Mouse (Mus musculus): ENCODE data around the gene Rapgef4. TPM values are rescaled to one million over a fixed set of nuclear protein-coding genes. Genes with fewer than 3 reads are reported as not detected.

The Rapgef4 gene
- polyA plus RNA-seq, 1 experiment from 2014 or later, result 11.9 TPM

DNA sequence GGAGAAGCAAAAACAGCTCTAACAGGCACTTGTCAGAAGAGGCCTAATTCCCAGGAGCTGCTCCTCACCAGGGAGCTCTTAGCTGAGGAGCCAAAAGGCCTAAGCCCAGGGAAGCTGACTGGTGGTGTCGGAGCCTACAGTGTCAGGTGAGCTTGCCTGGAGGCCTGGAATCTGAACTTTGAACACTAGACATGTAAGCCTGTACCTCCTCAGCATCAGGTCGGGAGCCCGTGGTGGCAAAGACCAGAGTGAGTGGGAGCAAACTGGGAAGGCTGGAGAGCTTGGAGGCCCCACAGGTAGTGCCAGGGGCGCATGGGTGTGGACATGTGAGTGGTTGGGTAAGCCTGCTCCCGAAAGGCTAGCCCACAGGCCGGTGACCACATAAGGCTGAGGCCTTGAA lies 266.8 kb downstream of the Rapgef4 start:
- H3K27ac ChIP-seq (ENCODE audit: low read depth, low read length), result no peak overlapping the region
- no peaks in the 10 kb centered on the region for H3K4me1 ChIP-seq (ENCODE audit: control insufficient read depth, insufficient read depth, low read length)
- H3K4me3 ChIP-seq (ENCODE audit: low read depth, low read length), result no peak overlapping the region
- 85% methylated on average over 6 of the region's 6 CpGs for WGBS
- H3K36me3 ChIP-seq (ENCODE audit: control insufficient read depth, insufficient read depth, low read length), result no peaks in the 10 kb centered on the region
- ATAC-seq (ENCODE audit: insufficient read depth, low FRiP score, low TSS enrichment) (no peak), DNase-seq (ENCODE audit: low spot score) (no peak)
- H3K9me3 ChIP-seq (ENCODE audit: control insufficient read depth, low read length), result no peaks in the 10 kb centered on the region
- H3K27me3 ChIP-seq (ENCODE audit: control insufficient read depth, insufficient read depth, low read length), result no peaks in the 10 kb centered on the region
- H3K4me2 ChIP-seq (ENCODE audit: low read depth), result no peak overlapping the region
- H3K9ac ChIP-seq (ENCODE audit: low read length), result no peak overlapping the region

DNA sequence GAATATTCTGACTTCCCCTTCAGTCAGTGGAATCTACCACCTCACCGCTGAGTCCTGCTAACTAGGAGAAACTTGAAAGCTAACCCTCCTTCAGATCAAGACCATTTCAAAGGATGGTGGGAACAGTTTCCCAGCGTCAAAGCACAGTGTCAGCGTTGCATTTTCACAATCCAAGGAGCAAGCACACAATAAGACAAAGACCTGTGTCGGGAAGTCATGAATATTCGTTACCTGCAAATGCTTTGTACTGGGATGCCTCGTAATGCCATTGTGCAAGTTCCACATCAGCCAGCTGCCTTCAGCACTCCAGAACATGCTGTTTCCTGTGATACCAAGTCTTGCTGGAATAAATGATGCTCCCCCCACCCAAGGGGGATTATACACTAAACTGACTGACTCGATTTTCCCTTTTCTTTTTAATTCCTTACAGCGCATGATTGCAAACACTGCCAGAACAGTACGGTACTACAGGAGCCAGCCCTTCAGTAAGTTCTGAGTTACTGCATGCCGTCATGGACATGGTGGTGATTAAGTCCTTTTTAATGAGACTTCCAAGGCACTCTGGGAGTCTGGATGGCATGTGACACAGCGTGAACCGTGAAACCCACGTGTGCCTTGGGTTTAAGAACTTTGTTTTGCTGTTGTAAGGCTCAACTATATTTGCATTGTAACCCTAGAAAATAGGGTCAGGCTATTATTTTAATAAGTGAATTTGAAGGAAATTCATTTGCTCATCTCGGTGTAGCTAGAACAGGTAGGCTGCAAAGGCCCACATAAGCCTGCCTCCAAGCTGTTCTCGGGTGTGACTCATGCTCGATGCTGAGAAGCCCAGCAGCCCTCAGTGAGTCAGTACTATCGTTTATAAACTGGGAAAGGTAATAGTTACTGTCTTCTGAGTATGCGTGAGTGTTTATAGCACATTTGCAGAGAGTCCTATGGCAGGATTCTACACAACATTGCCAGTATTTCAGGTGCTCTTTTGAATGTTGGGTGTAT lies 271.8 kb downstream of the Rapgef4 start:
- Histone ChIP-seq H3K4me1 (ENCODE audit: control insufficient read depth, insufficient read depth, low read length) (peaks cover 6% of the 10 kb centered on the region), H3K9ac (ENCODE audit: low read length) (no peak overlapping the region), H3K9me3 (ENCODE audit: control insufficient read depth, low read length) (no peaks in the 10 kb centered on the region), H3K36me3 (ENCODE audit: control insufficient read depth, insufficient read depth, low read length) (no peaks in the 10 kb centered on the region), H3K4me3 (ENCODE audit: low read depth, low read length) (no peak overlapping the region), H3K27ac (ENCODE audit: low read depth, low read length) (no peak overlapping the region), H3K4me2 (ENCODE audit: low read depth) (no peak overlapping the region), H3K27me3 (ENCODE audit: control insufficient read depth, insufficient read depth, low read length) (no peaks in the 10 kb centered on the region)
- no peak for DNase-seq (ENCODE audit: low spot score)
- ATAC-seq (ENCODE audit: insufficient read depth, low FRiP score, low TSS enrichment), result no peak
- WGBS, result 60% methylated on average over 18 of the region's 18 CpGs

DNA sequence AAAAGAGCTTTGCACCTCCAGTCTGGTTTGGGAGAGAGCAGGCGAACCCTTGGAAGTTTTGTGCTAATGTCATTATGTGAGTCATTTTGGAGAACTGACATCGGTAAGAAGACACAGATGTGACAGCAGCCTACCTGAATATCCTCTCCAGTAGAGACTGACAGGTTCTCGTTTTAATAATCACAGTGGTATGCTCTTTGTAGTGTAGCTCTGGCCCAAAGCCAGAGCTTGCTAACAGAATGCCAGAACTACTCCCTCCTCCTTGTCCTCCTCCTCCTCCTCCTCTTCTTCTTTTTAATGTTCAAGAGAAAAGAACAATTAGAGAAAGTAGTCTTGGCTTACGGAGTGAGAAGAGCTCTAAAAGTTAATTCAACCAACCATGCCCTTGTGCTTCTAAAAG lies 272.8 kb downstream of the Rapgef4 start:
- Histone ChIP-seq H3K9ac (ENCODE audit: low read length) (no peak overlapping the region), H3K27me3 (ENCODE audit: control insufficient read depth, insufficient read depth, low read length) (no peaks in the 10 kb centered on the region), H3K4me1 (ENCODE audit: control insufficient read depth, insufficient read depth, low read length) (peaks cover 6% of the 10 kb centered on the region), H3K27ac (ENCODE audit: low read depth, low read length) (no peak overlapping the region), H3K4me3 (ENCODE audit: low read depth, low read length) (no peak overlapping the region), H3K4me2 (ENCODE audit: low read depth) (no peak overlapping the region), H3K9me3 (ENCODE audit: control insufficient read depth, low read length) (no peaks in the 10 kb centered on the region), H3K36me3 (ENCODE audit: control insufficient read depth, insufficient read depth, low read length) (no peaks in the 10 kb centered on the region)
- WGBS, result 82% methylated on average over 4 of the region's 4 CpGs
- no peak for DNase-seq (ENCODE audit: low spot score)
- no peak for ATAC-seq (ENCODE audit: insufficient read depth, low FRiP score, low TSS enrichment)

DNA sequence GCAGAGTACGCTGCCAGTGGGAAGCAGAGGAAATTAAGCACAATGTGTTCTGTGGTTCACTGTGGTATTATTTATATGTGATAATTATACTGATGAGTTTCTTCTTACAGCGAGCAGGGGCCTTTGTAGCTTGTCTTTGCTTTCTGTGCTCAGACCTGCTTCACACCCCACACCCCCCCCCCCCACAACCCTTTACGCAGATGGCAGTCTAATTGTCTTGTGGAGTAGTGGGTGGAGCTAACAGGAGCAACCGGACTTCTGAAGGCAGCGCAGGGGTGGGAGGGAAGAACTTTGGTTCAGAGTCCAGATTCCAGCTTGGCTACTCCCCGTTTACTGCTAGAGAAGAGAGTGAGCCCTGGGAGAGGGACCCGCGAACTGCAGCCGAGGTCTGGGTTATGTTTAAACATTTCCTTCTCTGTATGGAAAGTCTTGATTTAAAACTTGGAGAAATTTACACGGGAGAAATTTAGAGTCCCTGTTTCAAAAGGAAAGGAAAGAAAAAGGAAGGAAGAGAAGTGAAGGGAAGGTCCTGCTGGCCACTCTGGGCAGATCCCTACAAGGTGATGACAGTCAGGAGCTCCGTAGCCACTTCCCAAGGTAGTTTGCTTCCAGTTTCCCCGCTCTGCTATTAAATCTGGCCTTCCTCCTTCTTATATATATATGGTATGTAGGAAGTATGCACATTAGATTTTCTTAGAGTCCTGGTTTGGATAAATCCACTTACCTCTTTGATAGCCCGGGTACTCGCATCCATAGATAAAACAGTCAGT lies 274.0 kb downstream of the Rapgef4 start:
- Histone ChIP-seq H3K9me3 (ENCODE audit: control insufficient read depth, low read length) (no peaks in the 10 kb centered on the region), H3K9ac (ENCODE audit: low read length) (no peak overlapping the region), H3K27me3 (ENCODE audit: control insufficient read depth, insufficient read depth, low read length) (no peaks in the 10 kb centered on the region), H3K36me3 (ENCODE audit: control insufficient read depth, insufficient read depth, low read length) (no peaks in the 10 kb centered on the region), H3K4me2 (ENCODE audit: low read depth) (no peak overlapping the region), H3K4me3 (ENCODE audit: low read depth, low read length) (no peak overlapping the region), H3K27ac (ENCODE audit: low read depth, low read length) (no peak overlapping the region), H3K4me1 (ENCODE audit: control insufficient read depth, insufficient read depth, low read length) (peaks cover 6% of the 10 kb centered on the region)
- DNase-seq (ENCODE audit: low spot score) (peak; percentile 48), ATAC-seq (ENCODE audit: insufficient read depth, low FRiP score, low TSS enrichment) (no peak)
- WGBS, result 32% methylated on average over 14 of the region's 14 CpGs

DNA sequence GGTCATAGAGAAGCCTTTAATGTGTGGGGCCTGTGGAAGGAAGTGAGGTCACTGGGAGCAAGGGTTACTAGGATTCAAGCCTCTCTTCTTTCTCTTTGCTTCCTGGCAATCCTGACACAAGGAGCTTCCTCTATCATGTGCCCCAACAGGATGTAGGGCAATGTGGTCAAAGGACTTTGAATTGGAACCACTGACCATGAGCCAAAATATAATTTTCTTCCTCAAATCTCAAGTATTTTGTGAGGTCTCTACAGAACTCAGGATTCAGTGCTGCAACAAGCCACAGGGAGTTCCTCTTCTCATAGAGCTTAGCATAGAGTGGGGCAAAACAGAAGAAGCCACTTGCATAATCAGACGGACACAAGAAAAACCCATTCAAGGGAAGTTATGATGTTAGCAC lies 279.7 kb downstream of the Rapgef4 start:
- Histone ChIP-seq H3K9me3 (ENCODE audit: control insufficient read depth, low read length) (no peaks in the 10 kb centered on the region), H3K27ac (ENCODE audit: low read depth, low read length) (no peak overlapping the region), H3K36me3 (ENCODE audit: control insufficient read depth, insufficient read depth, low read length) (no peaks in the 10 kb centered on the region), H3K4me2 (ENCODE audit: low read depth) (no peak overlapping the region), H3K27me3 (ENCODE audit: control insufficient read depth, insufficient read depth, low read length) (no peaks in the 10 kb centered on the region), H3K9ac (ENCODE audit: low read length) (no peak overlapping the region), H3K4me3 (ENCODE audit: low read depth, low read length) (no peak overlapping the region), H3K4me1 (ENCODE audit: control insufficient read depth, insufficient read depth, low read length) (no peaks in the 10 kb centered on the region)
- no peak for ATAC-seq (ENCODE audit: insufficient read depth, low FRiP score, low TSS enrichment)
- DNase-seq (ENCODE audit: low spot score), result no peak
- WGBS, result 93% methylated on average over 1 of the region's 1 CpGs

DNA sequence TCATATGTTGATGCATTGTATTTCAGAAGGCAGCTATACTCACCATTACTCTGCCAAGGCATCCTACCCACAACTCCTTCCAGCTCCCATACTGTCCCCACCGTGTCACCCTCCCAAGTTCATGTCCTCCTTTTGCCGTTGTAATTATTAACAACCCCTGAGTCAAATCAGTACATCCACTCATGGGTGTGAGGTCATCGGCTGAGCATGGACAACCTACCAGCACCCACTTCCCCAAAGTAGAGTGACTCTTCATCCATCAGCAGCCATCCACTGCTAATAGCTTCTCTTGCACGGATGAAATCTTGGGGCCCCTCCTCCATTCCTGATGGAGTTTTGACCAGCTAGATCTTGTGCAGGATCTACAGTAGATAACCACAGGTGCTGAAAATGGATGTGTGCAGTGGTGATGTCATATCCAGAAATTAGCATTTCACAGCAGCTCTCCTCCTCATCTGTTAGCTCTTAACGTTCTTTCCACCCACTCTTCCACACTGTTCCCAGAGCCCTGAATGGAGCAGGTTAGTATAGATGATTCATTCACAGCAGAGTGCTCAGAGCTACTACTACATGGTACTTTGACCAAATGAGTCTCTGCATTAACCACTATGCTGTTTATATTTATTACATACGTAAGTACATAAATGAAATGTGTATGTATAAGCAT lies 281.9 kb downstream of the Rapgef4 start:
- no peaks in the 10 kb centered on the region for H3K4me1 ChIP-seq (ENCODE audit: control insufficient read depth, insufficient read depth, low read length)
- H3K4me3 ChIP-seq (ENCODE audit: low read depth, low read length), result no peak overlapping the region
- H3K36me3 ChIP-seq (ENCODE audit: control insufficient read depth, insufficient read depth, low read length), result no peaks in the 10 kb centered on the region
- H3K9me3 ChIP-seq (ENCODE audit: control insufficient read depth, low read length), result no peaks in the 10 kb centered on the region
- no peaks in the 10 kb centered on the region for H3K27me3 ChIP-seq (ENCODE audit: control insufficient read depth, insufficient read depth, low read length)
- H3K27ac ChIP-seq (ENCODE audit: low read depth, low read length), result no peak overlapping the region
- H3K9ac ChIP-seq (ENCODE audit: low read length), result no peak overlapping the region
- 89% methylated on average over 6 of the region's 6 CpGs for WGBS
- no peak overlapping the region for H3K4me2 ChIP-seq (ENCODE audit: low read depth)
- DNase-seq (ENCODE audit: low spot score) (no peak), ATAC-seq (ENCODE audit: insufficient read depth, low FRiP score, low TSS enrichment) (no peak)

DNA sequence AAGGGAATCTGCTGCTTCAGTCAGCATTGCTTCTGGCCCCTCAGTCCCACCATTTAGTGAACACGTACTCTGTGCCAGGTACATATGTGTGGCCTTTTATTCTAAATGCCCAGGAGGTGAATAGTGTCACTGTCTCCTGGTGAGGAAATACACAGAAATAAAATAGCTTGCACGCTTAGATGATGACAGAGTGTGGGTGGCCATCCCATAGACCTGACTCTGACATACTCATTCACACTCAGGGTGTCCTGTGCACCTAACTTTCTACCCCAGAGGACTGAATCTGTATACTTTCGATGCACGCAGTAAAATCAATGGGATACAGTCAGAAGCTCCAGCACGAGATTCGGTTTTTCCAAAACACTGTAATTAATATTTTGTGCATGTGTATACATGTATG lies 286.4 kb downstream of the Rapgef4 start:
- no peaks in the 10 kb centered on the region for H3K36me3 ChIP-seq (ENCODE audit: control insufficient read depth, insufficient read depth, low read length)
- H3K4me1 ChIP-seq (ENCODE audit: control insufficient read depth, insufficient read depth, low read length), result no peaks in the 10 kb centered on the region
- no peaks in the 10 kb centered on the region for H3K27me3 ChIP-seq (ENCODE audit: control insufficient read depth, insufficient read depth, low read length)
- no peak overlapping the region for H3K9ac ChIP-seq (ENCODE audit: low read length)
- H3K27ac ChIP-seq (ENCODE audit: low read depth, low read length), result no peak overlapping the region
- no peaks in the 10 kb centered on the region for H3K9me3 ChIP-seq (ENCODE audit: control insufficient read depth, low read length)
- DNase-seq (ENCODE audit: low spot score) (no peak), ATAC-seq (ENCODE audit: insufficient read depth, low FRiP score, low TSS enrichment) (no peak)
- H3K4me3 ChIP-seq (ENCODE audit: low read depth, low read length), result no peak overlapping the region
- 88% methylated on average over 6 of the region's 6 CpGs for WGBS
- no peak overlapping the region for H3K4me2 ChIP-seq (ENCODE audit: low read depth)

DNA sequence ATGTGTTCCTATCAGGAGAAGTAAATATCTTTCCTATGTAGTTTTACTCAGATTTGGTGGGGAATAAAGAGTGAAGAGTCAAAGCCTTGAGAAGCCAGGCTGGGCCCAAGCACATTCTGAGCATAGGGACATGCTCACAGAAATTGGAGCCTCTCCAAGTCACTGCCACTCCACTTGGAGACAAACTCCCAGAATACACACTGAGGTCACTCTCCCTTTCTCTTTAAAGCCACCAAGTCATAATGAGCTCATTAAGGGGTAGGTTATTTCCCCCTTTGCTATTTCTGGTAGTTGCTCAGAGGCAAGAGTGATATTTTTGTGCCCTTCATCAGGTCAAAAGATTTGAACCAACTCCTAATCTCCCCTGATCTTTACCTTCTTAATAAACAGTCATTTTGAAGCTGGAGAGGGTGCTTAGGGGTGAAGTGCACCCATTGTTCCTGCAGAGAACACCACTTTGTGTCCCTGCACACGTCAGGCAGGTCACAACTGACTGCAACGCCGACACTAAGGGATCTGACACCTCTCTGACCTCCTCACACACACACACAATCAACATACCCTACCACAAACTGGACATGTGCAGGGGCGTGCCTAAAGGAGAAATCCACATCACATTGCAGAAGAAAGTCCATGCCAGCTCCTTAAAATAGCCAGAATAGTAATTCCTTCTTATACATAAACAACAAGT lies 288.8 kb downstream of the Rapgef4 start:
- 72% methylated on average over 4 of the region's 4 CpGs for WGBS
- no peak for DNase-seq (ENCODE audit: low spot score)

More for the DNA sequence above, 288.8 kb downstream of the Rapgef4 start:
- H3K9ac ChIP-seq (ENCODE audit: low read length), result no peak overlapping the region
- no peak for ATAC-seq (ENCODE audit: insufficient read depth, low FRiP score, low TSS enrichment)
- no peak overlapping the region for H3K4me3 ChIP-seq (ENCODE audit: low read depth, low read length)
- no peaks in the 10 kb centered on the region for H3K36me3 ChIP-seq (ENCODE audit: control insufficient read depth, insufficient read depth, low read length)
- no peaks in the 10 kb centered on the region for H3K9me3 ChIP-seq (ENCODE audit: control insufficient read depth, low read length)
- H3K27me3 ChIP-seq (ENCODE audit: control insufficient read depth, insufficient read depth, low read length), result no peaks in the 10 kb centered on the region
- H3K4me2 ChIP-seq (ENCODE audit: low read depth), result no peak overlapping the region
- no peaks in the 10 kb centered on the region for H3K4me1 ChIP-seq (ENCODE audit: control insufficient read depth, insufficient read depth, low read length)
- no peak overlapping the region for H3K27ac ChIP-seq (ENCODE audit: low read depth, low read length)
